Mouse (Mus musculus) kidney, embryonic 14.5 days (tissue): ENCODE measurements around the gene Nmur1. TPM values are rescaled to one million over a fixed set of nuclear protein-coding genes. Genes with fewer than 3 reads are reported as not detected.

Experiments
- ATAC-seq: fragments of 200-750 bp; cut with Nextera tagmentation; 2 replicates; pipeline ENCODE4 v1.8.0; 2017; ENCODE audit warnings: moderate number of reproducible peaks, mild to moderate bottlenecking, moderate TSS enrichment, moderate library complexity; ENCODE audit not compliant: low FRiP score, low TSS enrichment
- H3K27ac ChIP-seq: fragments of 300-500 bp; sonication (generic); 2 replicates; pipeline ENCODE4 v1.5.1; 2014; ENCODE audit warnings: low read depth, mild to moderate bottlenecking, low read length, moderate library complexity, mixed read lengths
- H3K27me3 ChIP-seq: fragments of 300-500 bp; sonication (generic); 2 replicates; pipeline ENCODE4 v1.6.1; 2014; ENCODE audit warnings: mild to moderate bottlenecking, low read length; ENCODE audit not compliant: control insufficient read depth, insufficient read depth
- H3K36me3 ChIP-seq: fragments of 300-500 bp; sonication (generic); 2 replicates; pipeline ENCODE4 v1.6.1; 2014; ENCODE audit warnings: low read length, mixed read lengths; ENCODE audit not compliant: control insufficient read depth, insufficient read depth
- H3K4me1 ChIP-seq: fragments of 300-500 bp; sonication (generic); 2 replicates; pipeline ENCODE4 v1.6.1; 2014; ENCODE audit warnings: low read length, mixed read lengths; ENCODE audit not compliant: control insufficient read depth, insufficient read depth
- H3K4me2 ChIP-seq: fragments of 300-500 bp; sonication (generic); replicated peaks from 2 replicates; pipeline ENCODE4 v1.6.1; 2014; ENCODE audit warnings: low read depth, mild to moderate bottlenecking, low read length
- H3K4me3 ChIP-seq: fragments of 300-500 bp; sonication (generic); 2 replicates; pipeline ENCODE4 v1.5.1; 2014; ENCODE audit warnings: mild to moderate bottlenecking, low read length
- H3K9ac ChIP-seq: fragments of 300-500 bp; sonication (generic); 2 replicates; pipeline ENCODE4 v1.6.1; 2014; ENCODE audit warnings: low read depth, mild to moderate bottlenecking, low read length, moderate library complexity
- H3K9me3 ChIP-seq: fragments of 300-500 bp; sonication (generic); 2 replicates; pipeline ENCODE4 v1.6.1; 2016; ENCODE audit warnings: low read length; ENCODE audit not compliant: control insufficient read depth
- WGBS: fragments of 180-500 bp; shearing (Covaris S2); extraction: QIAGEN DNeasy Blood & Tissue Kit; methylation state at CpG from one replicate; pipeline ENCODE4 v1.1.7; 2014; 5-methylcytosine and 5-hydroxymethylcytosine counted together
- polyA plus RNA-seq: library from polyadenylated mRNA; unstranded; fragments of >200 nt; fragmentation: Nextera tagmentation; extraction: Ambion mirVana; gene quantifications from 2 replicates; pipeline ENCODE4 v1.2.1, GENCODE M21; 2014

Nmur1 gene
- polyA plus RNA-seq, 1 experiment from 2014 or later: not detected

GRCm38 (mm10) chr1:86464223-86464874 lies 38.3 kb upstream of the Nmur1 start:
- WGBS: 41% methylated on average over 9 of the region's 9 CpGs
- peak overlapping the region; percentile 87 for H3K27ac ChIP-seq
- H3K9me3 ChIP-seq: no peaks in the 10 kb centered on the region
- peaks cover 7% of the 10 kb centered on the region; the same call in 1 of the 2 replicates for H3K4me1 ChIP-seq
- no peak overlapping the region for H3K4me3 ChIP-seq
- ATAC-seq: no peak
- H3K9ac ChIP-seq: no peak overlapping the region; the same call in 1 of the 2 replicates
- H3K36me3 ChIP-seq: no peaks in the 10 kb centered on the region
- H3K27me3 ChIP-seq: no peaks in the 10 kb centered on the region
- no peak overlapping the region for H3K4me2 ChIP-seq

DNA sequence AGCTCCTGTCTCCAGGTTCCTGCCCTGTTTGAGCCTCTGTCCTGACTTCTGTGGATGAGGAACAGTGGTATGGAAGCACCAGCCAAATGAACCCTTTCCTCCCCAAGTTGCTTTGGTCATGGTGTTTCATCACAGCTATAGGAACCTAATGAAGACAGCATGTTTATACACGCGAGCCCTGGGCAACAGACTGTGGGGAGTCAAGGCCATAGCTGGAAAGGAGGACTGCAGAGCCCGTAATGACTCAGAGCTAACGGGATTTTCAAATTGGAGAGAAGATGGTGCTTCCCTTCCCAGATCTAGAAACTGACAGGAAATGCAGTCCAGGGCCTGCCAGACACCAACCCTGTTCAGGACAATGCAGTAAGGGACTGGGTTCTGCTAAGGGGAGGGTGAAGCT lies 33.3 kb upstream of the Nmur1 start:
- Histone ChIP-seq H3K27ac (no peak overlapping the region), H3K9ac (no peak overlapping the region), H3K9me3 (no peaks in the 10 kb centered on the region), H3K4me3 (no peak overlapping the region), H3K36me3 (no peaks in the 10 kb centered on the region), H3K4me2 (no peak overlapping the region), H3K27me3 (no peaks in the 10 kb centered on the region), H3K4me1 (no peaks in the 10 kb centered on the region)
- 85% methylated on average over 4 of the region's 4 CpGs for WGBS
- ATAC-seq: no peak

DNA sequence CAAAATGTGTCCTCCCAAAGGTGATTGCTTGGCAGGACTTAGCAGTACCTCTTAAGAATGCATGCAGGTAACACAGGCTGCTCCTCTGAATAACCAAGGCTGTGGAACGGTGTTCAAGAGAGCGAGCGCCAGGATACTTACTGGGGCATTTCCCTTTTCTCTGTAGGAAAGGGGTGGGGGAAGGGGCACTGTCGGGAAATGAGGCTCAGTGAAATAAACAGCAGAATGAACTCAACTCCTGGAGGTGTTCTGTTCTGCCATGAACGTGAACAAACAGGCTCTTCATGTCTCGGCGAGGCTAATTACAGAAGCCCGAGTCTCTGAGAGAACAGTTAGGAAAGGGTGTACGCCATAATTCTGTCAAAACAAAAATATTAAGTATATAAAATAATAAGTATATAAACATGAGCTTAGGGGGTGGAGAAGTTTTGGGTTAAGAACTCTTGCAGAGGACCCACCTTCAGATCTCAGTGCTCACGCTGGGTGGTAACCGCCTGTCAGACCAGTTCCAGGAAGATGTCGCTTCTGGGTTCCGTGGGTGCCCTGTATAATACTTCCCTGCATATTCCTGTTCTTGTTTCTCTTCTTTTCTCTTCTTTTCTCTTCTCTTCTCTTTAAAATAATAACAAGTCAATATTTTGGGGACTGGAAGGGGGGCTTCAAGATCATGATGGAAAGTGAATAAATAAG lies 31.0 kb upstream of the Nmur1 start:
- no peak overlapping the region for H3K27ac ChIP-seq
- H3K27me3 ChIP-seq: no peaks in the 10 kb centered on the region
- H3K4me3 ChIP-seq: no peak overlapping the region
- H3K36me3 ChIP-seq: no peaks in the 10 kb centered on the region
- WGBS: 66% methylated on average over 13 of the region's 13 CpGs
- H3K9ac ChIP-seq: no peak overlapping the region
- no peaks in the 10 kb centered on the region for H3K4me1 ChIP-seq
- no peak for ATAC-seq
- no peak overlapping the region for H3K4me2 ChIP-seq
- H3K9me3 ChIP-seq: no peaks in the 10 kb centered on the region

GRCm38 (mm10) chr1:86452713-86453112 lies 26.7 kb upstream of the Nmur1 start:
- WGBS: 75% methylated on average over 5 of the region's 5 CpGs
- Histone ChIP-seq H3K36me3 (no peaks in the 10 kb centered on the region), H3K9me3 (no peaks in the 10 kb centered on the region), H3K4me2 (no peak overlapping the region), H3K27ac (no peak overlapping the region), H3K9ac (no peak overlapping the region), H3K27me3 (no peaks in the 10 kb centered on the region), H3K4me1 (peaks cover 8% of the 10 kb centered on the region), H3K4me3 (no peak overlapping the region)
- no peak for ATAC-seq

- H3K36me3 ChIP-seq: no peaks in the 10 kb centered on the region
- H3K27ac ChIP-seq: no peak overlapping the region
- H3K4me1 ChIP-seq: peaks cover 13% of the 10 kb centered on the region
- H3K4me2 ChIP-seq: no peak overlapping the region
- ATAC-seq: 0 out of 2 replicates have a peak, but pooled peaks have one; percentile 41
- H3K9me3 ChIP-seq: no peaks in the 10 kb centered on the region
- no peak overlapping the region for H3K9ac ChIP-seq
- no peaks in the 10 kb centered on the region for H3K27me3 ChIP-seq
- H3K4me3 ChIP-seq: no peak overlapping the region
- 55% methylated on average over 6 of the region's 6 CpGs for WGBS
Observed at GRCm38 (mm10) chr1:86449966-86450365, 23.9 kb upstream of the Nmur1 start.

DNA sequence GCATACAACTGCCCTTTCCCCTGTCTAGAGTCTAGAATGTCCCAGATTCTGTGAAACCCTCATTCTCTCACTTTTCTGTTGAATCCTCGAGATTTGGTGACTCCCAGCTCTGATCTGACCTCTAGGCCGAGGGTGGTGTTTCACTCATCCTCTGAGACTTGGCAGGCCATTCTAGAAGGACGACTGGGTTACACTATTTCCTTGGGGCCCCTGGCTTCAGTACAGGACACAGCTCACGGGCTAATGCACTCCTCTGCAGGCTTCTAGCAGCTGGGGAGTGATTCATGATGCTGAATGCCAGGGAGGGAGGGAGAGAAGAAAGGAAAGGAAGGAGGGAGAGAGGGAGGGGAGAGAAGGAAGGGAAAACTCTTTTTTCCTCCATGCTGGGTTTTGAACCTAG lies 22.2 kb upstream of the Nmur1 start:
- H3K36me3 ChIP-seq: no peaks in the 10 kb centered on the region
- H3K9me3 ChIP-seq: no peaks in the 10 kb centered on the region
- no peak overlapping the region for H3K4me3 ChIP-seq
- H3K4me2 ChIP-seq: no peak overlapping the region
- H3K27ac ChIP-seq: peak overlapping the region; percentile 86
- H3K27me3 ChIP-seq: no peaks in the 10 kb centered on the region
- WGBS: 5% methylated on average over 4 of the region's 4 CpGs
- peaks cover 24% of the 10 kb centered on the region for H3K4me1 ChIP-seq
- peak; percentile 53; the same call in 1 of the 2 replicates for ATAC-seq
- H3K9ac ChIP-seq: no peak overlapping the region

DNA sequence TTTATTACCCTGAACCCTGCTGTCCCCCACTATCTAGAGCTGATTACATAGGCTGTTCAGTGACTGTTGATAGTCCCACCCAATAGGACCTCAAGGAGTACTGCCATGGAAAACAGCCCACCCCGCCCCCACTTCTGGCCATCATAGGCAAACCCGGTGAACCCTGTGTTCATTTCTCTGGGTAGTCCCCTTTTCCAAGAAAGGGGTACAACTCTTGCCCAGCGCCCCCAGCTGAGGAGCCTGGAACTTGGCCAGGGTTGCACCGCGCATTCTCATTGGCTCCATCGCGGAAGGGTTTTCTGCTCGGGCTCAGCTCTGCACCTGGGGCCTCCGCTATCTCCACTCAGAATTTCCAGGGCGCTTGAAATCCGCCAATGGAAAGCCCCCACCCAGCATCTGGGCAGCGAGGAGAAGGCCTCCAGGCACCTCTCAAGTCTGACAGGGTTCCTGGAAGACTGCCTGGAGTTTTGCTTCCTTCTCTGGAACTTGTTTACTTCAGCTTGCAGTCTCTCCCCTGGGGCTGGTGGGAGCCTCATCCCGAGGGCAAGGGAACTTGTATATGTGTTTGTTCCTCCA lies 21.7 kb upstream of the Nmur1 start:
- peak; percentile 7; the same call in 1 of the 2 replicates for ATAC-seq
- peak overlapping the region; percentile 86 for H3K27ac ChIP-seq
- H3K27me3 ChIP-seq: no peaks in the 10 kb centered on the region
- no peak overlapping the region for H3K4me3 ChIP-seq
- peaks cover 29% of the 10 kb centered on the region for H3K4me1 ChIP-seq
- no peak overlapping the region for H3K9ac ChIP-seq
- H3K9me3 ChIP-seq: no peaks in the 10 kb centered on the region
- WGBS: 47% methylated on average over 13 of the region's 13 CpGs
- H3K4me2 ChIP-seq: no peak overlapping the region; the same call in 1 of the 2 replicates
- no peaks in the 10 kb centered on the region for H3K36me3 ChIP-seq

- peak overlapping the region; percentile 98 for H3K27ac ChIP-seq
- peak overlapping the region; percentile 35; the same call in 1 of the 2 replicates for H3K4me3 ChIP-seq
- no peaks in the 10 kb centered on the region for H3K9me3 ChIP-seq
- no peak for ATAC-seq
- no peaks in the 10 kb centered on the region for H3K36me3 ChIP-seq
- 48% methylated on average over 8 of the region's 8 CpGs for WGBS
- peaks cover 29% of the 10 kb centered on the region for H3K4me1 ChIP-seq
- H3K9ac ChIP-seq: peak overlapping the region; percentile 72; the same call in 1 of the 2 replicates
- H3K27me3 ChIP-seq: no peaks in the 10 kb centered on the region
- peak overlapping the region; percentile 58 for H3K4me2 ChIP-seq
Observed at GRCm38 (mm10) chr1:86443386-86444172, 17.6 kb upstream of the Nmur1 start.
